Mouse (Mus musculus): ENCODE results near the gene Pde4b. TPM values are rescaled to one million over a fixed set of nuclear protein-coding genes. Genes with fewer than 3 reads are reported as not detected.

Pde4b gene
- polyA plus RNA-seq, 1 experiment from 2014 or later, result 15.6 TPM

DNA sequence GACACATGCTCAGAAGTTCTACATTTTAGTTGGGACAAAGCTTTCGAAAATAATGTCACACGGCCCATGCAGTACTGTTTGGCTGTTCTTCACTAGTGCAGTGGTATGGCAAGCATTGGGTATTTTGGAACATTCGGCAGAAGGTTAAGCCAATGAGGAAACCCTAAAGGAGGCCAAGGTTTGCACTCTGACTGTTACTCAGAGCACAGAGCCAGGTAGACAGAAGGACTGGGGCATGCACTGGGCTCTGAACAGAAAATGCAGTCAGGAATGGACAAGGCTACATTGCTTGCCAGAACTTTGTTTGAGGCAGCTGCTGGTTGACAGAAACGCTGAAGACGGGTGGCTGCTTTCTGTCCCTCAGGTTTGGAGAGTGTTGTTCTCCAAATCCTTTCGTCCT, 19.4 kb downstream of the Pde4b start:
- Histone ChIP-seq H3K9me3 (no peaks in the 10 kb centered on the region), H3K27ac (no peak overlapping the region), H3K4me1 (no peaks in the 10 kb centered on the region), H3K4me2 (replicated peaks) (no peak overlapping the region), H3K27me3 (replicated peaks) (no peaks in the 10 kb centered on the region), H3K4me3 (no peak overlapping the region), H3K36me3 (no peaks in the 10 kb centered on the region), H3K9ac (no peak overlapping the region)
- no peak for ATAC-seq (ENCODE audit: low FRiP score, low read depth)
- WGBS, result 93% methylated on average over 6 of the region's 6 CpGs

DNA sequence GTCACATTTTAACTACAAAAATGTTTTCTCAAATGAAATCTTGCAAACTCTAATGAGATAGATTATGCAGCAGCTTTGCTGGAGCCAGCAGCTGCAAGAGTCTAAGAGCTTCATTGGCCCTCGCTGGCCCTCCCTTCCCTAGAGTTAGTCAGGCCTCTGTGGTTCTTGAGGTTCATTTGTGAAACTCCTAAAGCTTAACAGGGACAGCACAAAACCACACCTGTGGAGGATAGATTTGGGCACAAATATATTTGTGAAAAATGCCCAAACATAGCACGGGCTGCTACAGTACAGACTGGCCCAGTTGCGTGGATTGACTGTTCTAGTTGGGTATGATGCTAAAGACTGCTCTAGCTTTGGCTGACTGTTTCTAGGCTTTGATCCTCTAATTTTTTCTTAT, 32.1 kb downstream of the Pde4b start:
- no peak for ATAC-seq (ENCODE audit: low FRiP score, low read depth)
- H3K27me3 ChIP-seq (replicated peaks), result no peaks in the 10 kb centered on the region

DNA sequence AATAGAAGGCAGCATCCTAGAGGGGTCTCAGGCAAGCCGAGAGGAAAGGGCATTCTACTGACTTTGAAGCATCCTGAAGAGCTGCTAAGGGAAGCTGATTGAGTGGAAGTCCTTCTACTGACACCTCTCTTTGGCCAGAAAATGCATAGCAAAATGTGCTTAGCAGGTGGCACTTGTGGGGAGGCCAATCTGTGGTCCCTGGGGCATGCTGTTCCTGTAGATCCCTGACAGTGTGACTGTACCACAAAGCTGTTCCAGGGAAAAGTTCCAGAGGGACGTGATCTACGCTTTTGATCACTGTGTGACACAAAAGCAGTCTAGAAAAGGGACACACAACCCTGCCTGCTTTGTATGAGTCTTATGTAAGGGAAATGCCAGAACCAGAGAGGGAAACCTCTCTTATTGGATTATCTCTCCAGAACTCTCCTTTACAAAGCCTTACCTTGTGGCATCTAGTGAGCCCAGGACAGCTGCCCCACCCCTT, 49.1 kb downstream of the Pde4b start:
- no peak overlapping the region for H3K27ac ChIP-seq
- WGBS, result 86% methylated on average over 3 of the region's 3 CpGs
- no peak for ATAC-seq (ENCODE audit: low FRiP score, low read depth)

More for the DNA sequence above, 32.1 kb downstream of the Pde4b start:
- Histone ChIP-seq H3K4me1 (no peaks in the 10 kb centered on the region), H3K27ac (no peak overlapping the region), H3K9ac (no peak overlapping the region), H3K4me3 (no peak overlapping the region), H3K4me2 (replicated peaks) (no peak overlapping the region), H3K36me3 (no peaks in the 10 kb centered on the region), H3K9me3 (no peaks in the 10 kb centered on the region)
- 93% methylated on average over 3 of the region's 3 CpGs for WGBS

DNA sequence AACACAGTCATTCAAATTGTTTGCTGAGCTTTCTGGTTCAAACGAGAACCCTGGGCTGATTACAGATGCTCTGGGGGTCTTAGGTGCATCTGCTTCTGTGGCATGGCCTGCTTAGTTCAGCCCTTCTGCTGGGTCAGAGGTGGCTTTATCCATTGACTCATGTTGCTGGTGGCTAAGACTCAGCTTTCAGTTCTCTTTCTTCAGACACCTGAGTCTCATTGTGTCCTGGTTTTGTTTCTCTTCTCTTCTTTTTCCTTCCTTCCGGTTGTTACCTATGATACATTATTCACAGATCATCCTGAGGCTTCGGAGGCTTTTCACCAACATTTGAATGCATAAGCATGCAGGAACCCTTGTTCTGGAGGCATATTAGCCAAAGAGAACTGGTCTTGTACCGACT, 51.0 kb downstream of the Pde4b start:
- no peaks in the 10 kb centered on the region for H3K27me3 ChIP-seq (replicated peaks)
- no peaks in the 10 kb centered on the region for H3K4me1 ChIP-seq
- no peak overlapping the region for H3K4me2 ChIP-seq (replicated peaks)
- WGBS, result 71% methylated on average over 4 of the region's 4 CpGs
- no peak for ATAC-seq (ENCODE audit: low FRiP score, low read depth)
- no peaks in the 10 kb centered on the region for H3K9me3 ChIP-seq
- no peak overlapping the region for H3K9ac ChIP-seq
- no peaks in the 10 kb centered on the region for H3K36me3 ChIP-seq
- H3K4me3 ChIP-seq, result no peak overlapping the region
- H3K27ac ChIP-seq, result no peak overlapping the region

More for the DNA sequence above, 49.1 kb downstream of the Pde4b start:
- Histone ChIP-seq H3K9ac (no peak overlapping the region), H3K4me1 (no peaks in the 10 kb centered on the region), H3K27me3 (replicated peaks) (no peaks in the 10 kb centered on the region), H3K4me2 (replicated peaks) (no peak overlapping the region), H3K4me3 (no peak overlapping the region), H3K36me3 (no peaks in the 10 kb centered on the region), H3K9me3 (no peaks in the 10 kb centered on the region)

DNA sequence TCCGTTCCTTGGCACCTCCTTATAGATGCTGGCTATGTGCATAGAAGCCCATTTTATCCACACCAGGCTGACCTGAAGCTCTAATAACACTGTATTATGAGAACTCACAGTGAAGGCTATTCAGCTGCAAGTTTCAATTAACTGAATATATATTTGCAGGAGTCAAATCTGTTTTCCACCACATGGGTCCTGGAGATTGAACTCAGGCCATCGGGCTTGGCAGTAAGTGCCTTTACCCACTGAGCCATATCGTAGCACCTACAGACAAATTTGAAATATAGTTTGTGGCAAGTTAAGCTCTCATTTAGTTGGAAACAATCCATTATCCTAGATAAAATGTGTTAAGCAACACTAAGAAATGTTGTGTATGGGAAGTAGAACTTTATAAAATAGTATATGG, 53.9 kb downstream of the Pde4b start:
- 93% methylated on average over 3 of the region's 3 CpGs for WGBS
- no peaks in the 10 kb centered on the region for H3K36me3 ChIP-seq
- no peak for ATAC-seq (ENCODE audit: low FRiP score, low read depth)
- no peaks in the 10 kb centered on the region for H3K27me3 ChIP-seq (replicated peaks)
- no peaks in the 10 kb centered on the region for H3K4me1 ChIP-seq
- H3K9ac ChIP-seq, result no peak overlapping the region
- H3K4me3 ChIP-seq, result no peak overlapping the region
- no peaks in the 10 kb centered on the region for H3K9me3 ChIP-seq
- H3K27ac ChIP-seq, result no peak overlapping the region
- H3K4me2 ChIP-seq (replicated peaks), result no peak overlapping the region

DNA sequence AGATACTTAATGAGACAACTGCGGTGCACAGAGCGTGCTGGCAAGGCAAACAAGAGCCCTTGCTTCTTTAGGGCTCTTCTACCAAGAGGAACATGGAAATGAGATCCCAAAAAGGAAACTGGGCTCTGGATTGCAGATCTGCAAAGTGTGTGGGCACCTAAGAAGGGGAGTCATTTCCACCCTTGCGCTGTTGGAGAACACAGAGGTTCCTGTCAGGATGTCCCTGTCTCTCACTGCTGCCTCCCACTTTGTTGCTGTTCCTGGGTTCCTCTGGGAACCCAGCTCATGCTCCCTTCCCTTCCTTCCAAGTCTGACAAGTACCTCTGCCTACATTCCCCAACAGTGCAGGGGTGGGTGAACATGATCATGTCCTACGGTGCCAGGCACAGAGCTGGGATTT, 61.4 kb downstream of the Pde4b start:
- H3K9ac ChIP-seq, result no peak overlapping the region
- H3K27ac ChIP-seq, result no peak overlapping the region
- no peak for ATAC-seq (ENCODE audit: low FRiP score, low read depth)
- H3K4me3 ChIP-seq, result no peak overlapping the region
- WGBS, result 84% methylated on average over 4 of the region's 4 CpGs
- no peak overlapping the region for H3K4me2 ChIP-seq (replicated peaks)
- H3K27me3 ChIP-seq (replicated peaks), result no peaks in the 10 kb centered on the region
- H3K36me3 ChIP-seq, result no peaks in the 10 kb centered on the region
- H3K4me1 ChIP-seq, result no peaks in the 10 kb centered on the region
- H3K9me3 ChIP-seq, result no peaks in the 10 kb centered on the region

DNA sequence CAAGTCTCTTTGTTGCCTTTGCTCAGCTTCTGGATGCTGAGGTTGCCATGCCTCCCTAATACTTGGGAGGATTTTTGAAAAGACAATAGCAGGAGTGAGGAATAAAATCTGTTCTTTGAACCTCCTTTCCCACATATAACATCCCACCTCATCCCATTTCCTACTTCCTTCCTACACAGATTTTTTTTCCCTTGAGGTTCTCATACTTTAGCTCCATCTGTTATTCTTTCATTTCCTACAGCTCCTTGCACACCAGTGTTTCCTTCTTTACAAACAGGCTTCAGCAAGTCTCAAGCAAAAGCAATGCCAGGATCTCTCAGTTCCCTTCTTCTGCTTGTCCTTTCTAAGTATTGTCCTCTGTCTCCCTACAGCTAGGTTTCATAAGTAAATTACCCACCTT, 71.8 kb downstream of the Pde4b start:
- Histone ChIP-seq H3K36me3 (no peaks in the 10 kb centered on the region), H3K27ac (no peak overlapping the region), H3K4me2 (replicated peaks) (no peak overlapping the region), H3K9me3 (no peaks in the 10 kb centered on the region), H3K4me1 (no peaks in the 10 kb centered on the region), H3K9ac (no peak overlapping the region), H3K27me3 (replicated peaks) (no peaks in the 10 kb centered on the region), H3K4me3 (no peak overlapping the region)
- ATAC-seq (ENCODE audit: low FRiP score, low read depth), result no peak

DNA sequence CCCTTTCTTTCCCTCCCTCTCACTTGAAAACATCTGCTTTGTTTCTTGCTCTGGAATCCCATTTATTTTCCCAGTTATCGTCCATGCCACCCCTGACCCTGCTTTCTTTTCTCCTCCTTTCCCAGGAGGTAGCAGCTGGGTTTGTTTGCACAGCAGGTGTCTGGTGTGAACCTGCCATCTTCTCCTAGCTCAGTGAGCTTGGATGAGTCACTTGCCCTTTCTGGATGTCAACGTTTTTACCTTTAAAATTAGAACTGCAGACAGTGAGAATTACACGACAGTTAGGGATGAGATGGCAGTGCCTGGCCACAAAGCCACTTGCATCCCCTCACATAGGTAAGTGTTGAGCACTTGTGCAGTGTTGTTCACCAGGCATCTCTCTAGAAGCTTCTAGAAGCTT, 84.3 kb downstream of the Pde4b start:
- Histone ChIP-seq H3K9me3 (no peaks in the 10 kb centered on the region), H3K4me1 (no peaks in the 10 kb centered on the region), H3K27me3 (replicated peaks) (no peaks in the 10 kb centered on the region), H3K4me2 (replicated peaks) (no peak overlapping the region), H3K36me3 (no peaks in the 10 kb centered on the region), H3K9ac (no peak overlapping the region), H3K27ac (no peak overlapping the region), H3K4me3 (no peak overlapping the region)
- WGBS, result 48% methylated on average over 3 of the region's 3 CpGs
- no peak for ATAC-seq (ENCODE audit: low FRiP score, low read depth)

DNA sequence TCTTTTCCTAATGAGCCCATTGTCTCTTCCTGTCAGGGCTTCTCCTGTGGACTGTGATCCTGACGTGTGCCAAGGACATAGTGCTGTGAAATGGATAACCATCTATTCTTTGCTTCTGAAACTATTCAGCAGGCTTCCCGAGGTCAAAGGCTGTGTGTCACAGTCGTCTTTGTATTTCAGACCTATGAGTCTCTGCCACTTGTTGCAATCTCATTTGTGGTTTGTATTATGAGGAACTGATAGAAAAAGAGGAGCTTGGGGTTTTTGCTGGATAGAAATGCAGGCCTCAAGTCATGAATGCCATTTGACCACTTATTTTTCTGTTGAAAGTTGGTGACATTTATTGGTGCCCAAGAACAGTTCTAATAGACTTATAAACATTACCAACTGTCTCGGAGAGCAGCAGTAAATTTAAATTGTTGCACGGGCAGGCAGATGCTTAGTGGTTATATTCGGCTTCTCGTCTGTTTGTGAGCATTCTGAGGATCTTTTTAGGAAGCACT, 85.4 kb downstream of the Pde4b start:
- Histone ChIP-seq H3K36me3 (no peaks in the 10 kb centered on the region), H3K27me3 (replicated peaks) (no peaks in the 10 kb centered on the region), H3K4me3 (no peak overlapping the region), H3K4me1 (no peaks in the 10 kb centered on the region), H3K27ac (no peak overlapping the region), H3K9me3 (no peaks in the 10 kb centered on the region), H3K9ac (no peak overlapping the region), H3K4me2 (replicated peaks) (no peak overlapping the region)
- ATAC-seq (ENCODE audit: low FRiP score, low read depth), result no peak
- WGBS, result 51% methylated on average over 7 of the region's 7 CpGs

DNA sequence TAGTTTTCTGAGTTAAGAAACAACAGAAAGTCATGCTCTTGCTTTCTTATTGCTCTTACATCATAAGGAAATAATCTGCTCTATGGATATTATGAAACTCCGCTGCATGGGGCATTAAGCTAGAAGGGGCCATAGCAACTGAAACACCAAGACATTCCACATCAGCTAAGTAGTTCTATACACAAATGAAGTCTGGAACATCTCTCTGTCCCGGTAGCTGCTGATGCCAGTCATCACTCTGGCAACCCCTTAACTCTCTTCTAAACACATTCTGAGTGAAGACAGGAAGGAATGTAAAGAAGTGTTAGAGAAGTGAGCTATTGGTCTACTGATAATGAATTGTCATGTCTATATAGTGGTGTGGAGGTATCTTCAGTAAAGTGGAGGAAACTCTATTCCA, 88.6 kb downstream of the Pde4b start:
- H3K4me2 ChIP-seq (replicated peaks), result no peak overlapping the region
- WGBS, result 89% methylated on average over 2 of the region's 2 CpGs
- no peaks in the 10 kb centered on the region for H3K4me1 ChIP-seq
- H3K36me3 ChIP-seq, result no peaks in the 10 kb centered on the region
- no peak for ATAC-seq (ENCODE audit: low FRiP score, low read depth)
- no peak overlapping the region for H3K9ac ChIP-seq
- H3K4me3 ChIP-seq, result no peak overlapping the region
- H3K27ac ChIP-seq, result no peak overlapping the region
- no peaks in the 10 kb centered on the region for H3K27me3 ChIP-seq (replicated peaks)
- H3K9me3 ChIP-seq, result no peaks in the 10 kb centered on the region

DNA sequence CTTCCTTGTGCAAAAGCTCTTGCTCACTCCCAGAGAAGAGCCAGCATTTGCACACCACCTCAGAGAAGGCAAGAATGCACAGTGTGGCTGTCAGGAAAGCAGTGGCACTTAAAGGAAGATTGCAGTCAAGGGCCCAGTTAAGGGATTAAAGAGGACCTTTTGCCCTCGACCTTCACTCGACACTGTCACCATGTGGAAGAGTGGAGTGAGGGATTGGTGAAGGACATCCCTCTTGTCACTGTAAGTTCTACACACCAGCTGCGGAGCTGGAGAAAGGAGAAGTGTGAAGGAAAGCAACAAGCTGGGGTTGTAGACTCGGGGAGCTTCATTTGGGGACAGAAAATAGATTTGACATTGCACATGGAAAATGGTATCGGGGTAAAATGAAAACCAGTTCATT, 89.9 kb downstream of the Pde4b start:
- Histone ChIP-seq H3K9ac (no peak overlapping the region), H3K27ac (no peak overlapping the region), H3K4me3 (no peak overlapping the region), H3K4me2 (replicated peaks) (no peak overlapping the region), H3K4me1 (no peaks in the 10 kb centered on the region), H3K36me3 (no peaks in the 10 kb centered on the region), H3K27me3 (replicated peaks) (no peaks in the 10 kb centered on the region), H3K9me3 (no peaks in the 10 kb centered on the region)
- 84% methylated on average over 5 of the region's 5 CpGs for WGBS
- ATAC-seq (ENCODE audit: low FRiP score, low read depth), result no peak

DNA sequence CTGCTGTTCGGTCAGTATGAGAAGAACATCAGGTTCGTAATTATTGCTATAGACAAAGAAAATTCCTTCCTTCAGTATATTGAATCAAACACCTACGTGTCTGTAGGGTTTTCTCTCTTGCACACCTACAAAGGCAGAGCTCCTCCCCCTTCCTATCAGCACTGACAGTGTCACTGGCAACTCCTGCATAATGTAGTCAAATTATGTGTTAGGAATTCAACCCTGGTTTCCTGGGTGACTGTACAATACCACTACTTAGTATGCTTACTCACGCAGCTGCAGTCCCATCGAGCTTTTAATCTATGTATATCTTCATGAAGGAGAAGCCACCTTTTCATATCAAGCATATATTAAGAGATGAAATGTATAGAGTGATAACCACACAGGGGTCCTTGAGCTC, 99.5 kb downstream of the Pde4b start:
- ATAC-seq (ENCODE audit: low FRiP score, low read depth), result no peak
- H3K27me3 ChIP-seq (replicated peaks), result no peaks in the 10 kb centered on the region
- no peaks in the 10 kb centered on the region for H3K9me3 ChIP-seq
- no peaks in the 10 kb centered on the region for H3K4me1 ChIP-seq
- no peak overlapping the region for H3K9ac ChIP-seq
- no peaks in the 10 kb centered on the region for H3K36me3 ChIP-seq
- H3K4me3 ChIP-seq, result no peak overlapping the region
- H3K4me2 ChIP-seq (replicated peaks), result no peak overlapping the region
- 73% methylated on average over 5 of the region's 5 CpGs for WGBS
- no peak overlapping the region for H3K27ac ChIP-seq

DNA sequence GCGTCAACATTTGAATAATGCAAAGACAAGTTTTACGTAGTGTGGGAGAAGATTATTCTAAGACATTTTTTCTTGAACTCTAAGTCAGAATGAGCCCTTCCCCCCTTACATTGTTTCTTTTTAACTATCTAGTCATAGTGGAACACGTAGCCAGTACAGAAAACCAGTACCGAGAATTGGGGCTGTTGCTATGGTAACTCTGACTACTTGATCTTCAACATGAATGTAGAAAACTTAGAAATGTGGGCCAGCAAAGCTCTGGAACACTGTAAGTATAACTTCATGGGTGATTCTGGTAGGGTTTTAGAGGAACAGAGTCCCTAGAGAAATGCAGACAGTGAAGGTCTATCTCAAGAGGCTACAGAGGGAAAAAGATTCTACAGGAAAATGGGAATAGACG, 110.4 kb downstream of the Pde4b start:
- Histone ChIP-seq H3K9ac (no peak overlapping the region), H3K36me3 (no peaks in the 10 kb centered on the region), H3K4me2 (replicated peaks) (no peak overlapping the region), H3K4me1 (no peaks in the 10 kb centered on the region), H3K4me3 (no peak overlapping the region), H3K27me3 (replicated peaks) (no peaks in the 10 kb centered on the region), H3K27ac (no peak overlapping the region), H3K9me3 (no peaks in the 10 kb centered on the region)
- 85% methylated on average over 5 of the region's 5 CpGs for WGBS
- no peak for ATAC-seq (ENCODE audit: low FRiP score, low read depth)
